Mouse (Mus musculus) cortical plate, adult 2 months (tissue): ENCODE measurements around the gene Slc2a4.

Experiments
- CTCF ChIP-seq: fragments of 200-500 bp; IDR thresholded peaks from 2 replicates; pipeline ENCODE4 v1.5.1; 2011; ENCODE audit warnings: mild to moderate bottlenecking, control low read depth, low read length; ENCODE audit not compliant: insufficient read depth; ENCODE audit errors: extremely low read depth
- POLR2A ChIP-seq: fragments of 200-500 bp; IDR thresholded peaks from 2 replicates; pipeline ENCODE4 v1.6.1; 2011; ENCODE audit warnings: mild to moderate bottlenecking, low read length, control low read depth; ENCODE audit not compliant: insufficient read depth; ENCODE audit errors: extremely low read depth

DNA sequence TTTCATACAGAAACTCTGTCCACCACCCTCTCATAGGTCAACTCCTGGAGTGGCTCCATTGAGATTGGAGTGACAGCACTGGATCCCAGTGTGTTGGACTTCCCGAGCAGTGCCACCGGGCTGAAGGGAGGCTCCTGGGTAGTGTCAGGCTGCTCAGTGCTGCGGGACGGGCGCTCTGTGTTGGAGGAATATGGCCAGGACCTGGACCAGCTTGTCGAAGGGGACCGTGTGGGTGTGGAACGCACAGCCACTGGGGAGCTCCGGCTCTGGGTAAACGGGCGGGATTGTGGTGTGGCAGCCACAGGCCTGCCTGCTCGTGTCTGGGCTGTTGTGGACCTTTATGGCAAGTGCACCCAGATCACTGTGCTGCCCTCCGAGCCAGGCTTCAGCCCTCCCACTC is 45.0 kb downstream of the Slc2a4 start:
- TF ChIP-seq CTCF: no peak
- no peak for TF ChIP-seq POLR2A
